Mouse (Mus musculus) embryo, embryonic 10.5 days (tissue): ENCODE measurements around the gene Phka2.

Experiments
- DNase-seq: peaks from one replicate; pipeline ENCODE4 v3.0.0-alpha.2; 2015; ENCODE audit warnings: low spot score

Gene Phka2

GRCm38 (mm10) chrX:160598562-160599458 is 96.8 kb downstream of the Phka2 start:
- DNase-seq = peak; percentile 72

- no peak for DNase-seq
These were observed 99.1 kb downstream of the Phka2 start for GRCm38 (mm10) chrX:160601053-160601452.

GRCm38 (mm10) chrX:160602770-160603169 is 100.8 kb downstream of the Phka2 start:
- DNase-seq = no peak

- DNase-seq = no peak
These were observed 101.3 kb downstream of the Phka2 start for GRCm38 (mm10) chrX:160603316-160603715.

GRCm38 (mm10) chrX:160603981-160604541 is 102.1 kb downstream of the Phka2 start:
- no peak for DNase-seq

- DNase-seq = peak; percentile 70
These were observed 107.9 kb downstream of the Phka2 start for GRCm38 (mm10) chrX:160609849-160610248.

- no peak for DNase-seq
These were observed 108.5 kb downstream of the Phka2 start for GRCm38 (mm10) chrX:160610482-160610881.

- peak; percentile 44 for DNase-seq
These were observed 109.1 kb downstream of the Phka2 start for GRCm38 (mm10) chrX:160610882-160611644.
